Mouse (Mus musculus) cerebellum, adult 11 months (tissue): ENCODE data around the gene Ppp3r1.

ENCODE experiments used
- DNase-seq: peaks from one replicate; pipeline ENCODE4 v3.0.0; 2022

The Ppp3r1 gene

GRCm38 (mm10) chr11:17158858-17159737 is at the start of gene Ppp3r1:
TSS of gene Ppp3r1 (plus strand) at chr11:17159263.
- peak; percentile 97 for DNase-seq

- DNase-seq: no peak
These were observed 46.5 kb upstream of the Ppp3r1 start for GRCm38 (mm10) chr11:17112419-17113090.

GRCm38 (mm10) chr11:17126418-17126817 is 32.6 kb upstream of the Ppp3r1 start:
- DNase-seq: no peak

DNA sequence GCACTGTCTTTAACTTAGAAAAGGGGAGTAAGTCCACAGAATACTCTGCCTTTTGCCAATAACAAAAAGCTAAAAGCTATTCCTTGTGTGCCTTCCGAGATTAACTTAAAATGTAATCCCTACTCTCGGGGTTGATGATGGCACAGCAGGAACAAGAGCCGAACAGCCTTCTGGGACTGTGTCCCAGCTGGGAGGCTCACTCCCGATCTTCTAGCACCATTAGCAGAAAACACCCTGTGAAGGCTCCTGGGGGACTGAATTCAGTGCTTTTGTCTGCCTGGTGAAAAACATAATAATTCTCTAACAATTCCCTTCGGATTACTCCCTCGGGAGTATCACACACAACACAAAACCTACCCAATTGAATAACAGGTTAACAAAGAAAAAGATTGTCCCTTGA is 23.4 kb upstream of the Ppp3r1 start:
- no peak for DNase-seq

DNA sequence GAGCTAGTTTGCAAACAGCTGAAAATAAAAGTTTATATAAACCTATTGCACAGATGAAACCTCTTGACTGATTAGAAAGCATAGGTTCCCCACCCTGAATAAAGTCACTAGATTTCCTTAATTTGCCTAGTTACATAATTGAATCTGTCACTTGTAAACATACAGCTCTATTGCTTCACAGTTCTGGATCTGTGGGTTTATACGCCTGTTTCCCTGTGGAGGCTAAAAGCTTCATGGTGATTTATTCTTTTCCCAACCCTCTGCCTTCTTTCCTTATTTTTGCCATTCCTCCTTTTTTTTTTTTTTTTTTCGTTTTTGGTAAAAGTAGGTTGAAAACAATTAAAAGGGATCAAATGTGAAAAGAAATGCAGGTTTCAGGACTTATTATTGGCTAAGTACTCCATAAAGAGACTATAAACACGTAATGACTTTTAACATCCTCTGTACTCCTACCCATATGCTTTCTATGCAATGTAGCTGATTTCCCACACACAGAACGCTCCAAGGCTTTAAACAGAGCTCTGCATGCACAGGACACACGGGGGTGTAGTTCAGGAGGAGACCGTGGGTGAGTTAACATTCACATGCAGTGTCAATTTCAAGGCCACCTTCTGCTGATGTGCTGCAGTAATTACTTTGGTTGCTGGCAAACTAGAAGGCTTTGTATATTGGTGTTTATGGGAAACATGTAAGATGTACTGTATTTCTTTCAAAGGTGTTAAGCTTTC is 20.6 kb upstream of the Ppp3r1 start:
- DNase-seq: no peak

DNA sequence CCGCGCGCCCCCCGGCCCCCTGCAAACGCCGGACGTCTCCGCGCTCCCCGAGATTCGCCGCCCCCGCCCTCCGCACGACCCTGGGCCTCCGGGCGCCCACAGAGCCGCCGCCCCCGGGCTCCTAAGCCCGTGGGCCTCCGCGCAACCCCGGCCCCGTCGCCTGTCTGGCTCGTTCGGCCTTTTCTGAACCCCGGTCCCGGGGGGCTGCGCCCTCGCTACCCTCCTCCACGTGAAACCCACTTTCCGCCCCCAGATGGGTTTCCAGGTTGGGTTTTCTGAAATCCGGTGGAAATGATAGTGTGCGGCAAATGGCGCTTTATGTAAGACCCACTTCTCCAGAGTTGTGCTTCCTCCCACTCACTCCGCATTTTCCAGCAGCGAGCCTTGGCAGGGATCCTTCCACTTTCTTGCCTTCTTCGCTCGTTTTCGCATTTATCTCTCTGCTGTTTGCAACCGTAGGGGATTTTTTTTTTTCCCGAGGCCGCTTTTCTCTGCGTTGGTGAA is 727 bp downstream of the Ppp3r1 start:
- DNase-seq: peak; percentile 48

GRCm38 (mm10) chr11:17160242-17160641 is 1.2 kb downstream of the Ppp3r1 start:
- peak; percentile 54 for DNase-seq

- no peak for DNase-seq
These were observed 4.9 kb downstream of the Ppp3r1 start for GRCm38 (mm10) chr11:17163956-17164355.

DNA sequence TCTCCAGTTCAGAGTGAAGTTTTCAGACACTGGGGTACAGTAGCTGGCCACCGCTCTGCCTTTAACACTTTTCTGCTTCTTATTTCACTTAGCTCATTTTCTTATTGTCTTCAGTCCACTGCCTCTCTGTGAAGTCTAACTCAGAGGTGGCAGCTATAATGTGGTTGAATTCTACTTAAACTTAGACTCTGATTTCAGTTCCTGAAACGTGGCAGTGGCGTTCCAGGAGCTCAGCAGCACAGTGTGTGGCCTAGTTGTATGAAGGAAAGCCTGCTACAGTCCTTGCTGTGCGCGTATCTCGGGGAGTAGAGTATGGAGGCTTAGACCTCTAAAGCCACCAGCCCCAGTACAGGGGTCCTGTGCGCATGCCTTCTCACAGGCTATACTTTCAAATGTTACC is 7.6 kb downstream of the Ppp3r1 start:
- no peak for DNase-seq

- DNase-seq: no peak
These were observed 10.2 kb downstream of the Ppp3r1 start for GRCm38 (mm10) chr11:17169262-17169661.

GRCm38 (mm10) chr11:17170938-17171729 is 12.1 kb downstream of the Ppp3r1 start:
- DNase-seq: no peak

GRCm38 (mm10) chr11:17172300-17172699 is 13.2 kb downstream of the Ppp3r1 start:
- DNase-seq: no peak

- DNase-seq: no peak
These were observed 17.6 kb downstream of the Ppp3r1 start for GRCm38 (mm10) chr11:17176638-17177037.

GRCm38 (mm10) chr11:17180753-17181152 is 21.7 kb downstream of the Ppp3r1 start:
- no peak for DNase-seq

DNA sequence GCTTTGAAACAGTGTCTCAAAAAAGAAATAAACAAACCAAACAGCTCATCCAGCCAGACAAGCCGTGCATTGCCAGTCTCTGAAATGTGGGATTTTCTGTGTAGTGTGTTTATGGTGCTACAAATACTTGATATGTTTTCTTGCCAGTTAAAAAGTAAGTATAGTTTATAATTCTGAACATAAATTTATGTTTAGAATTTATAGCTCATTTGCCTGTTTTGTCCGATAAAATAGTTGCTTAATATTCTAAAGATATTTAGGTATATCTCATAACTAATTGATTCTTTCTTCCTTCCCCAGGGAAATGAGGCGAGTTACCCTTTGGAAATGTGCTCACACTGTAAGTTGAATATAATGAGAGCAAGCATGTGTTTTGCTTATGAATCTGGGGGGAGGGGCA is 22.7 kb downstream of the Ppp3r1 start, which contains the start of gene Wdr92:
TSS of gene Wdr92 (plus strand) at position 301 of the 400 bp plus-strand sequence.
- no peak for DNase-seq

DNA sequence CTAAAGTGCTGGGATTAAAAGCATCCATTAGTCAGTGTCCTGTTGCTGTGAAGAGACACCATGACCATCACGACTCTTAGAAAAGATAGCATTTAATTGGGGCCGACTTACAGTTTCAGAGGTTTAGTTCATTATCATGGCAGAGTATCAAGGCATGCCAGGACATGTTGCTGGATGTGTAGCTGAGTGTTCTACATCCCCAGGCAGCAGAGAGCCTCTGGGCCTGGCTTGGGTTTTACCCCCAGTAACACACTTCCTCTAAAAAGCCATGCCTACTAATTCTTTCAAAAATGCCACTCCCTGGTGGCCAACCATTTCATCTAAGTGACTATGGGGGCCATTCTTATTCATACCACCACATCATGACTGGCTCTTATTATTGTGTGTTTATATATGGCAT is 24.1 kb downstream of the Ppp3r1 start:
- no peak for DNase-seq

DNA sequence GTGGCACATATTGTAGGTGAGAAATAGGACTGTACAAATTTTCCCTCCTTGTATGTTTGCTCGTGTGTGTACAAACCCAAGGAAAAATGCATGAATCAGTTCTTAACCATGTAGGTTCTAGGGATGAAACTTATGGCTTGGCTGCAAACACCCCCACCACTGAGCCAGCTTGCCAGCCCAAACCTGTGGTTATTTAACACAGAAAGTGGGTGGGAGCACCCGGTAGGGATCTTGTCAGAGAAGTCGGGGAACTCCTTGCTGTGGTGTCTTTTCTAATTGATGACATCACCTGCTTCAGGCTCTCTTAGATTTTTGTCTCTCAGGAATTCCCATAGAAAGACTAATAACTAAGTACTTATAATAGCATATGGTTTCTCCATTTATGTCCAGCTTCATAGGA is 28.6 kb downstream of the Ppp3r1 start:
- no peak for DNase-seq

GRCm38 (mm10) chr11:17188786-17189185 is 29.7 kb downstream of the Ppp3r1 start:
- no peak for DNase-seq

GRCm38 (mm10) chr11:17192151-17192844 is 33.2 kb downstream of the Ppp3r1 start:
- no peak for DNase-seq

- DNase-seq: no peak
These were observed 40.1 kb downstream of the Ppp3r1 start for GRCm38 (mm10) chr11:17199170-17199569.

GRCm38 (mm10) chr11:17199840-17200501 is 40.9 kb downstream of the Ppp3r1 start:
- no peak for DNase-seq
